Mouse (Mus musculus): ENCODE measurements around the gene P3h4. TPM values are rescaled to one million over a fixed set of nuclear protein-coding genes. Genes with fewer than 3 reads are reported as not detected.

Gene P3h4
- 10.5 and 15.2 TPM in 2 replicates for polyA plus RNA-seq (2012; rRNA removed; ENCODE audit: low replicate concordance)

GRCm38 (mm10) chr11:100414021-100414913, at the start of gene P3h4:
Gene P3h4, minus strand, starts transcription at chr11:100414836.

GRCm38 (mm10) chr11:100441797-100442196, 27.2 kb upstream of the P3h4 start, which contains the start of the genes Nt5c3b and Klhl10:
Gene Nt5c3b, minus strand, starts transcription at chr11:100441808.
Gene Klhl10, plus strand, starts transcription at chr11:100441917.

GRCm38 (mm10) chr11:100414914-100415822, 532 bp upstream of the P3h4 start, which contains the start of gene Fkbp10:
Gene Fkbp10, plus strand, starts transcription at chr11:100415697.

GRCm38 (mm10) chr11:100397600-100398389, 16.8 kb downstream of the P3h4 start, which contains the start of gene Jup:
Gene Jup, minus strand, starts transcription at chr11:100397763.

Other genes with a start within 250 kb of the P3h4 start
- gene Krt9, start 221.6 kb downstream of the P3h4 start, polyA plus RNA-seq (2012; rRNA removed; ENCODE audit: low replicate concordance), result not detected in 2 replicates
- gene Krt14, start 207.3 kb downstream of the P3h4 start, polyA plus RNA-seq (2012; rRNA removed; ENCODE audit: low replicate concordance), result 0.05 and 0.34 TPM in 2 replicates
- not detected in 2 replicates for gene Krt16, start 165.9 kb downstream of the P3h4 start, polyA plus RNA-seq (2012; rRNA removed; ENCODE audit: low replicate concordance)
- gene Krt17, start 153.8 kb downstream of the P3h4 start, polyA plus RNA-seq (2012; rRNA removed; ENCODE audit: low replicate concordance), result 0.13 and 0.21 TPM in 2 replicates
- not detected in 2 replicates for gene Krt42, start 145.0 kb downstream of the P3h4 start, polyA plus RNA-seq (2012; rRNA removed; ENCODE audit: low replicate concordance)
- gene Eif1, start 95.0 kb downstream of the P3h4 start, polyA plus RNA-seq (2012; rRNA removed; ENCODE audit: low replicate concordance), result 94.6 and 104 TPM in 2 replicates
- 1.2 and 240 TPM in 2 replicates for gene Gast, start 80.4 kb downstream of the P3h4 start, polyA plus RNA-seq (2012; rRNA removed; ENCODE audit: low replicate concordance)
- 3.5 and 3.6 TPM in 2 replicates for gene Hap1, start 58.7 kb downstream of the P3h4 start, polyA plus RNA-seq (2012; rRNA removed; ENCODE audit: low replicate concordance)
- 369 and 374 TPM in 2 replicates for gene Jup, start 17.1 kb downstream of the P3h4 start, polyA plus RNA-seq (2012; rRNA removed; ENCODE audit: low replicate concordance)
- gene Fkbp10, start 861 bp upstream of the P3h4 start, polyA plus RNA-seq (2012; rRNA removed; ENCODE audit: low replicate concordance), result 10.9 and 14.3 TPM in 2 replicates
- gene Nt5c3b, start 27.0 kb upstream of the P3h4 start, polyA plus RNA-seq (2012; rRNA removed; ENCODE audit: low replicate concordance), result 5.7 and 20.7 TPM in 2 replicates
- gene Klhl10, start 27.1 kb upstream of the P3h4 start, polyA plus RNA-seq (2012; rRNA removed; ENCODE audit: low replicate concordance), result not detected in 2 replicates
- gene Klhl11, start 57.9 kb upstream of the P3h4 start, polyA plus RNA-seq (2012; rRNA removed; ENCODE audit: low replicate concordance), result 0.66 and 1.8 TPM in 2 replicates
- 14.8 and 19.5 TPM in 2 replicates for gene Acly, start 113.2 kb upstream of the P3h4 start, polyA plus RNA-seq (2012; rRNA removed; ENCODE audit: low replicate concordance)
- 0.02 and 0.09 TPM in 2 replicates for gene Ttc25, start 130.8 kb upstream of the P3h4 start, polyA plus RNA-seq (2012; rRNA removed; ENCODE audit: low replicate concordance)
- 13.1 and 17.8 TPM in 2 replicates for gene Cnp, start 160.1 kb upstream of the P3h4 start, polyA plus RNA-seq (2012; rRNA removed; ENCODE audit: low replicate concordance)
- gene Nkiras2, start 204.4 kb upstream of the P3h4 start, polyA plus RNA-seq (2012; rRNA removed; ENCODE audit: low replicate concordance), result 88.6 and 104 TPM in 2 replicates
- gene Dnajc7, start 205.3 kb upstream of the P3h4 start, polyA plus RNA-seq (2012; rRNA removed; ENCODE audit: low replicate concordance), result 11.8 and 12.7 TPM in 2 replicates

All from duodenum, adult 2 months (tissue).